Mouse (Mus musculus) midbrain, embryonic 12.5 days (tissue): Measurements from ENCODE around the gene Sema3b. TPM values are rescaled to one million over a fixed set of nuclear protein-coding genes. Genes with fewer than 3 reads are reported as not detected.

ENCODE experiments used
- ATAC-seq: fragments of 200-750 bp; cut with Nextera tagmentation; 2 replicates; pipeline ENCODE4 v1.8.0; 2017; ENCODE audit warnings: low read depth, moderate TSS enrichment, moderate library complexity; ENCODE audit not compliant: low FRiP score
- H3K27ac ChIP-seq: fragments of 300-500 bp; sonication (generic); replicated peaks from 2 replicates; pipeline ENCODE4 v1.5.1; 2016; ENCODE audit warnings: mild to moderate bottlenecking
- H3K27me3 ChIP-seq: fragments of 300-500 bp; sonication (generic); 2 replicates; pipeline ENCODE4 v1.6.1; 2016; ENCODE audit warnings: mild to moderate bottlenecking
- H3K36me3 ChIP-seq: fragments of 300-500 bp; sonication (generic); 2 replicates; pipeline ENCODE4 v1.6.1; 2016
- H3K4me1 ChIP-seq: fragments of 300-500 bp; sonication (generic); 2 replicates; pipeline ENCODE4 v1.6.1; 2016
- H3K4me2 ChIP-seq: fragments of 300-500 bp; sonication (generic); replicated peaks from 2 replicates; pipeline ENCODE4 v1.6.1; 2016; ENCODE audit warnings: mild to moderate bottlenecking, moderate library complexity
- H3K4me3 ChIP-seq: fragments of 300-500 bp; sonication (generic); 2 replicates; pipeline ENCODE4 v1.5.1; 2016; ENCODE audit warnings: mild to moderate bottlenecking
- H3K9ac ChIP-seq: fragments of 300-500 bp; sonication (generic); replicated peaks from 2 replicates; pipeline ENCODE4 v1.6.1; 2016; ENCODE audit warnings: mild to moderate bottlenecking, moderate library complexity
- H3K9me3 ChIP-seq: fragments of 300-500 bp; sonication (generic); 2 replicates; pipeline ENCODE4 v1.6.1; 2016; ENCODE audit warnings: mild to moderate bottlenecking
- WGBS: fragments of 180-500 bp; shearing (Covaris S2); methylation state at CpG from one replicate; pipeline ENCODE4 v1.1.7; 2016; 5-methylcytosine and 5-hydroxymethylcytosine counted together
- polyA plus RNA-seq: library from polyadenylated mRNA; unstranded; fragments of >200 nt; fragmentation: Nextera tagmentation; extraction: Ambion mirVana; gene quantifications from 2 replicates; pipeline ENCODE4 v1.2.1, GENCODE M21; 2016

The Sema3b gene
- polyA plus RNA-seq, 1 experiment from 2014 or later: 3.2 TPM

GRCm38 (mm10) chr9:107596619-107597569, 12.1 kb downstream of the Sema3b start:
- Histone ChIP-seq H3K9ac (no peak overlapping the region), H3K27ac (no peak overlapping the region), H3K4me3 (no peak overlapping the region), H3K27me3 (no peaks in the 10 kb centered on the region), H3K4me2 (no peak overlapping the region), H3K9me3 (no peaks in the 10 kb centered on the region), H3K4me1 (no peaks in the 10 kb centered on the region), H3K36me3 (peaks cover 26% of the 10 kb centered on the region)
- no peak for ATAC-seq
- WGBS: 92% methylated on average over 11 of the region's 11 CpGs

GRCm38 (mm10) chr9:107594281-107595062, 14.6 kb downstream of the Sema3b start:
- Histone ChIP-seq H3K36me3 (peaks cover 45% of the 10 kb centered on the region), H3K9me3 (no peaks in the 10 kb centered on the region), H3K27ac (no peak overlapping the region), H3K4me3 (no peak overlapping the region), H3K4me2 (no peak overlapping the region), H3K4me1 (no peaks in the 10 kb centered on the region), H3K27me3 (no peaks in the 10 kb centered on the region), H3K9ac (no peak overlapping the region)
- no peak for ATAC-seq
- 76% methylated on average over 8 of the region's 8 CpGs for WGBS

DNA sequence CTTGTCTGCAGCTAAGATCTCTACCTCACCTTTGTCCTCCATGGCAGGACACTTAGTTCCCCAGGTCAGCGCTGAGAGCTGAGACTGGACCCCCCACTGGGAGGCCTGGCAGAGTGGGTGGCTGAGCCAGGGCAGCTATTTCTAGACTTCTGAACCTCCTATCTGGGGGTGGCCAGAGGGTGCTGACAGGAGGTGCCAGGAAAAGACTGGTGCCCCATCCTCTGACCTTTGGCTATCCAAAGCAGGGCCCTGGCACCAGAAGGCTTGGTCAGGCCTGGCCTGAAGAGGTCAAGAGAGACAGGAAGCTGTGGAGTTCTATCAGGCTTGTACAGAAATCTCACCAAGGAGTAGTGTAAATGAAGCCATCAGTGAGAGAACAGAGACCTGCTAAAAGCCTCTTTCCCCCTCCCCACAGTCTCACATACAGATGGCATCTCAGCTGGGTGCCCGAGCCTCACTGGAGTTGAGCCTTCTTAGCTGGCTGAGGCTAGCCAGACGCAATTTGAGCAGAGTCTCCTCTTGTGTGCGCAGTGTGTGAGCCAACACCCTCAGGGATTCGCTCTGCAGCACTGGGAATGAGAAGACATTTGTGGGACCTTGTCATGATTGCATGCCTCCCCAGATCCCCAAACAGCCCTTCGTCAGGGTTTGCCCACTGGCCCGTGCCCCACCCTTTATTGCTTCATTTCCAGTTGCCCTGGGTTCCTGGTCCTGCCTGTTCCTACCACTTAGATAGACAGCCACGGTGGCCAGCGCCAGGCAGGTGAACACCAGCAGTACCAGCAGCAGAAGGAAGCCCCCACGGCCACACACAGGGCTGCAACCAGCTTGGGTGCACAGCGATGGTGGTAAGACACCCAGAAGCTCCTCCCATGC, 15.7 kb downstream of the Sema3b start:
- Histone ChIP-seq H3K4me2 (no peak overlapping the region), H3K36me3 (peaks cover 45% of the 10 kb centered on the region)
- ATAC-seq: no peak

GRCm38 (mm10) chr9:107590773-107591060, 18.3 kb downstream of the Sema3b start:
- no peak overlapping the region for H3K9ac ChIP-seq
- no peak overlapping the region for H3K4me2 ChIP-seq
- no peak for ATAC-seq
- H3K4me1 ChIP-seq: peaks cover 18% of the 10 kb centered on the region
- H3K27me3 ChIP-seq: no peaks in the 10 kb centered on the region
- no peak overlapping the region for H3K27ac ChIP-seq
- H3K4me3 ChIP-seq: 0 out of 2 replicates have a peak overlapping the region, but pooled peaks have one; percentile 1
- H3K36me3 ChIP-seq: peaks cover 45% of the 10 kb centered on the region
- WGBS: 94% methylated on average over 6 of the region's 6 CpGs
- no peaks in the 10 kb centered on the region for H3K9me3 ChIP-seq

More for the DNA sequence above, 15.7 kb downstream of the Sema3b start:
- Histone ChIP-seq H3K9ac (no peak overlapping the region), H3K27ac (no peak overlapping the region), H3K9me3 (no peaks in the 10 kb centered on the region), H3K27me3 (no peaks in the 10 kb centered on the region), H3K4me3 (no peak overlapping the region), H3K4me1 (peaks cover 8% of the 10 kb centered on the region)
- WGBS: 84% methylated on average over 11 of the region's 11 CpGs

DNA sequence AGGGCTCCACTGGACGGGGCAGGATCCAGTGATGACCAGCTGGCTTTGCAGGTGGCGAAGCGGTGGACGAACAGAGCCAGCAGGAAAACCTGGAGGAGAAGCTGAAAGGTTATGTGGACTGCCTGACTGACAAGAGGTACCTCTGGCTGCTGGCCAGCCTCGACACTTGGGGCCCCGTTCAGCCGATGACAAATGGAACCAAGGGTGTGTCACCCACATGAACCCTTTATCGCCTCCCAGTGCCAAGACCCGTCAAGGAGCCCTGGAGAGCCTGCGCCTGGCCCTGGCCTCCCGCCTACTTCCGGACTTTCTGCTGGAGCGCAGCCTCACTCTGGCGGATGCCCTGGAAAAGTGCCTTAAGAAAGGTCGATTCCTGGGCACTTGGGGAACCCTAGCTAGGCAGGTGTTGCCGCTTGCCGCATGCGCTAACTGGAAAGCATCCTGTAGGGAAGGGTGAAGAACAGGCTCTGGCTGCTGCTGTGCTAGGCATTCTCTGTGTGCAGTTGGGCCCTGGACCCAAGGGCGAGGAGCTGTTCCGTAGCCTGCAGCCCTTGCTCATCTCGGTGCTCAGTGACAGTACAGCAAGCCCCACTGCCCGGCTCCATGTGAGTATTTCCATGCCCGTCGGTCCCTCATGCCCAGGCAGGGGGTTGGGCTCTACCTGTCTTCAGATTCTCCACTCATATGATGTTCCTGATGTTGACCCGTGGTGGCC, 18.8 kb downstream of the Sema3b start:
- 93% methylated on average over 25 of the region's 25 CpGs for WGBS
- no peak for ATAC-seq
- peaks cover 45% of the 10 kb centered on the region for H3K36me3 ChIP-seq
- H3K9ac ChIP-seq: no peak overlapping the region
- H3K4me3 ChIP-seq: no peak overlapping the region
- H3K27ac ChIP-seq: no peak overlapping the region
- no peaks in the 10 kb centered on the region for H3K9me3 ChIP-seq
- H3K4me1 ChIP-seq: peaks cover 18% of the 10 kb centered on the region
- no peaks in the 10 kb centered on the region for H3K27me3 ChIP-seq
- no peak overlapping the region for H3K4me2 ChIP-seq

DNA sequence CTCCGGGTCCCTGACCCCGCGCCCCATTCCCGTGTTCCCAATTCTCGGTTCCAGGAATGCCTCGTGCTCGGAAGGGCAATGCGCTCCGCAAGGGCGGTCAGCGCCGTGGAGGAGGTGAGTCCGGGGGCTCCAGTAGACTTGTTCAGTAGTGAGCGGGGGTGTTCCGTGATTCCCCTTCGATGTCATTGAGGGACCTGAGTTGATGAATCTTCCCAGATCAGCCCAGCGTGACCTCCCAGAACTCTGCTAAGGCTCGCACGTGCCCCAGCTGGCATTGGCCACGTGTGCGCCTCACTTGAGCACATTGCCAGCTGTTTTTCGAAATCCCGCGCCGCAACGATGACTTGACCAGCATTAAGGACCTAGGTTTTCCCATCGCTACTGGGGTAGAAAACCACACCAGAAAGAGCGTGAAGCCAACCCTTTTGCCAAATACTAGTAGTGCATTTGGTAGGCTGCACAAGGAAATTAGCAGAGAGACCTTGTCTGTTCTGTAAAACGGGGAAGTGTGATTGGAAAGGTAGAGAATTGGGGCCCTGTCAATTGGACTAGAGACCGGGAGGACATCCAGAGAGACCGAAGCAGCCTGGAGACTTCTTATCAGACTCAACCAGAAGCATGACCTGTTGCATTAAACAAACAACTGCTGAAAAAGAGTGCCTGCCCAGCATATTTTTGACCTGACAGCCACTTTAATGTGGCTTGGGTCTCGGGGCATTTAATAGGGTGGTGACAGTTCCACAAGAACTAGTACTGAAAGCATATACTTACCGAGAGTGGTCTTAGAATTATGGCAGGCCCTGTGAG, 21.0 kb downstream of the Sema3b start:
- Histone ChIP-seq H3K27ac (no peak overlapping the region), H3K4me3 (peak overlapping the region; percentile 79), H3K4me2 (peak overlapping the region; percentile 82), H3K4me1 (peaks cover 18% of the 10 kb centered on the region), H3K9me3 (no peaks in the 10 kb centered on the region), H3K9ac (peak overlapping the region; percentile 69), H3K27me3 (no peaks in the 10 kb centered on the region), H3K36me3 (peaks cover 38% of the 10 kb centered on the region)
- no peak for ATAC-seq
- WGBS: 7% methylated on average over 33 of the region's 33 CpGs

GRCm38 (mm10) chr9:107586974-107587832, 21.8 kb downstream of the Sema3b start, which contains the start of gene Ifrd2:
Gene Ifrd2 (plus strand): TSS chr9:107587642.
- Histone ChIP-seq H3K27me3 (no peaks in the 10 kb centered on the region), H3K4me1 (peaks cover 18% of the 10 kb centered on the region), H3K9me3 (no peaks in the 10 kb centered on the region), H3K9ac (peak within 1 kb of the TSS; percentile 69), H3K4me2 (peak within 1 kb of the TSS; percentile 82), H3K36me3 (peaks cover 39% of the 10 kb centered on the region), H3K27ac (no peak within 1 kb of the TSS), H3K4me3 (peak within 1 kb of the TSS; percentile 79)
- 14% methylated on average over 46 of the region's 46 CpGs for WGBS
- peak; percentile 97 for ATAC-seq

GRCm38 (mm10) chr9:107586504-107586903, 22.5 kb downstream of the Sema3b start:
- H3K4me1 ChIP-seq: peaks cover 24% of the 10 kb centered on the region
- H3K4me2 ChIP-seq: no peak overlapping the region
- WGBS: 91% methylated on average over 5 of the region's 5 CpGs
- H3K4me3 ChIP-seq: no peak overlapping the region
- H3K36me3 ChIP-seq: peaks cover 32% of the 10 kb centered on the region
- H3K27ac ChIP-seq: no peak overlapping the region
- no peak for ATAC-seq
- H3K9ac ChIP-seq: no peak overlapping the region
- no peaks in the 10 kb centered on the region for H3K27me3 ChIP-seq
- no peaks in the 10 kb centered on the region for H3K9me3 ChIP-seq

DNA sequence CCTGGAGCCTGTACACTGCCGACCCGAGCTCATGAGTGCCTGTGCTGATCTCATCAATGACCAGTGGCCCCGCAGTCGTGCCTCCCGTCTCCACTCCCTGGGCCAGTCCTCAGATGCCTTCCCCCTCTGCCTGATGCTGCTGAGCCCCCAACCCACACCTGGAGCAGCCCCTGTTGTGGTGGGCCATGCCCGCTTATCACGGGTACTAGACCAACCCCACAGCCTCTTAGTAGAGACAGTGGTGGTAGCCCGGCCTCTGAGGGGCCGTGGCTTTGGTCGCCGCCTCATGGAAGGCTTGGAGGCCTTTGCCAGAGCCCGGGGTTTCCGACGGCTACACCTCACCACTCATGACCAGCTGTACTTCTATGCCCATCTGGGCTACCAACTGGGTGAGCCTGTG, 25.9 kb downstream of the Sema3b start:
- no peaks in the 10 kb centered on the region for H3K9me3 ChIP-seq
- H3K27ac ChIP-seq: no peak overlapping the region
- peaks cover 16% of the 10 kb centered on the region; the same call in 1 of the 2 replicates for H3K36me3 ChIP-seq
- no peak overlapping the region for H3K4me2 ChIP-seq
- H3K9ac ChIP-seq: no peak overlapping the region; the same call in 1 of the 2 replicates
- no peak overlapping the region for H3K4me3 ChIP-seq
- WGBS: 92% methylated on average over 14 of the region's 14 CpGs
- no peaks in the 10 kb centered on the region for H3K27me3 ChIP-seq
- peaks cover 35% of the 10 kb centered on the region for H3K4me1 ChIP-seq
- no peak for ATAC-seq

DNA sequence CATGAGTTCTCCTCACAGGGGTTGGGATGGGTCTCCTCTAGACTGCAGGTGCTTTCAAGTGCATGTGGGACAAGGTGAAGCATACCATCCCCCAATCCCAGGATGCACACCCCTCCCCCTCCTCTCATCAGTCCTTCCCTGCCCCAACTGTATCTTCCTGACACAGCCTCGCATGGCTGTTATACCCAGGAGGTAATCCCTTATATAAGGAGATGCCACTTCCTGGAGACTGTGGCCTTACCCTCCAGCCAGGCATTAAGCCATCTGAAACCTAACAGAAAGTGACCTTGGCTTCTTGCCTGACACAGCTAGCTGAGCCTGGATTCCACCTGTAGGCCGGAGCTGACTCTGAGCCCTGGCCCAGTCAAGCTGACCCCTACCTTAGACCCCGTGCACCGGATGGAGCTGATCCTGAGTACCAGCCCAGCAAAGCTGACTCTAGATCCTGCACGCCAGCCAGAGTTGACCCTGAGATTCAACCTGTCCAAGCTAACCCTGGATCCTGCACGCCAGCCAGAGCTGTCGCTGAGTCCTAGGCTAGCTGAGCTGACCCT, 26.4 kb downstream of the Sema3b start:
- Histone ChIP-seq H3K36me3 (peaks cover 16% of the 10 kb centered on the region; the same call in 1 of the 2 replicates), H3K4me1 (peaks cover 32% of the 10 kb centered on the region), H3K9ac (no peak overlapping the region), H3K4me2 (no peak overlapping the region), H3K27ac (no peak overlapping the region), H3K9me3 (no peaks in the 10 kb centered on the region), H3K27me3 (no peaks in the 10 kb centered on the region), H3K4me3 (no peak overlapping the region)
- WGBS: 90% methylated on average over 7 of the region's 7 CpGs
- no peak for ATAC-seq
